Mouse (Mus musculus): Measurements from ENCODE around the gene Shb. TPM values are rescaled to one million over a fixed set of nuclear protein-coding genes. Genes with fewer than 3 reads are reported as not detected.
A peak's percentile ranks its signal among the peaks of the same experiment; 100 is the strongest.

Shb gene
- polyA plus RNA-seq, 1 experiment from 2014 or later = 7.3 TPM

GRCm38 (mm10) chr4:45407703-45408334, 124.5 kb downstream of the Shb start:
- WGBS = under 1% methylated on average over 19 of the region's 19 CpGs
- peaks cover 19% of the 10 kb centered on the region for H3K36me3 ChIP-seq (ENCODE audit: control insufficient read depth, insufficient read depth, low read length)
- H3K9me3 ChIP-seq (ENCODE audit: control insufficient read depth, low read length) = no peaks in the 10 kb centered on the region
- H3K9ac ChIP-seq (ENCODE audit: low read length) = peak overlapping the region; percentile 96
- ATAC-seq (replicated peaks; ENCODE audit: low FRiP score, low TSS enrichment, low read depth) (no peak), DNase-seq (ENCODE audit: low spot score) (peak; percentile 75)
- H3K4me2 ChIP-seq (ENCODE audit: low read length) = peak overlapping the region; percentile 95
- peak overlapping the region; percentile 82 for H3K4me3 ChIP-seq (ENCODE audit: low read depth, low read length)
- H3K27me3 ChIP-seq (replicated peaks; ENCODE audit: control insufficient read depth, insufficient read depth, low read length) = no peaks in the 10 kb centered on the region
- H3K4me1 ChIP-seq (replicated peaks; ENCODE audit: control insufficient read depth, insufficient read depth, low read length) = peaks cover 25% of the 10 kb centered on the region
- H3K27ac ChIP-seq (ENCODE audit: low read depth) = peak overlapping the region; percentile 89

GRCm38 (mm10) chr4:45407001-45407702, 125.1 kb downstream of the Shb start:
- no peak for DNase-seq (ENCODE audit: low spot score)

GRCm38 (mm10) chr4:45406397-45406796, 125.9 kb downstream of the Shb start:
- Histone ChIP-seq H3K9me3 (ENCODE audit: control insufficient read depth, low read length) (no peaks in the 10 kb centered on the region), H3K27me3 (replicated peaks; ENCODE audit: control insufficient read depth, insufficient read depth, low read length) (no peaks in the 10 kb centered on the region), H3K9ac (ENCODE audit: low read length) (no peak overlapping the region), H3K27ac (ENCODE audit: low read depth) (no peak overlapping the region), H3K4me1 (replicated peaks; ENCODE audit: control insufficient read depth, insufficient read depth, low read length) (peaks cover 25% of the 10 kb centered on the region), H3K4me3 (ENCODE audit: low read depth, low read length) (no peak overlapping the region), H3K4me2 (ENCODE audit: low read length) (peak overlapping the region; percentile 95; the same call in 1 of the 2 replicates), H3K36me3 (ENCODE audit: control insufficient read depth, insufficient read depth, low read length) (peaks cover 30% of the 10 kb centered on the region)
- no peak for ATAC-seq (replicated peaks; ENCODE audit: low FRiP score, low TSS enrichment, low read depth)
- no peak for DNase-seq (ENCODE audit: low spot score)
- WGBS = 74% methylated on average over 7 of the region's 7 CpGs

More at GRCm38 (mm10) chr4:45407001-45407702, 125.1 kb downstream of the Shb start:
- Histone ChIP-seq H3K36me3 (ENCODE audit: control insufficient read depth, insufficient read depth, low read length) (peaks cover 25% of the 10 kb centered on the region), H3K4me2 (ENCODE audit: low read length) (peak overlapping the region; percentile 95), H3K9me3 (ENCODE audit: control insufficient read depth, low read length) (no peaks in the 10 kb centered on the region), H3K27ac (ENCODE audit: low read depth) (no peak overlapping the region), H3K9ac (ENCODE audit: low read length) (peak overlapping the region; percentile 96), H3K4me3 (ENCODE audit: low read depth, low read length) (peak overlapping the region; percentile 82), H3K4me1 (replicated peaks; ENCODE audit: control insufficient read depth, insufficient read depth, low read length) (peaks cover 25% of the 10 kb centered on the region), H3K27me3 (replicated peaks; ENCODE audit: control insufficient read depth, insufficient read depth, low read length) (no peaks in the 10 kb centered on the region)
- WGBS = 54% methylated on average over 5 of the region's 5 CpGs
- no peak for ATAC-seq (replicated peaks; ENCODE audit: low FRiP score, low TSS enrichment, low read depth)

- DNase-seq (ENCODE audit: low spot score) = peak; percentile 48
- H3K9ac ChIP-seq (ENCODE audit: low read length) = no peak overlapping the region
- no peak overlapping the region for H3K4me2 ChIP-seq (ENCODE audit: low read length)
- H3K4me3 ChIP-seq (ENCODE audit: low read depth, low read length) = no peak overlapping the region
- 43% methylated on average over 7 of the region's 7 CpGs for WGBS
- H3K36me3 ChIP-seq (ENCODE audit: control insufficient read depth, insufficient read depth, low read length) = peaks cover 36% of the 10 kb centered on the region
- H3K27ac ChIP-seq (ENCODE audit: low read depth) = no peak overlapping the region
- ATAC-seq (replicated peaks; ENCODE audit: low FRiP score, low TSS enrichment, low read depth) = no peak
- H3K27me3 ChIP-seq (replicated peaks; ENCODE audit: control insufficient read depth, insufficient read depth, low read length) = no peaks in the 10 kb centered on the region
- H3K9me3 ChIP-seq (ENCODE audit: control insufficient read depth, low read length) = no peaks in the 10 kb centered on the region
- H3K4me1 ChIP-seq (replicated peaks; ENCODE audit: control insufficient read depth, insufficient read depth, low read length) = peaks cover 25% of the 10 kb centered on the region
These were observed 127.0 kb downstream of the Shb start for GRCm38 (mm10) chr4:45405315-45405714.

- DNase-seq (ENCODE audit: low spot score) = no peak
- WGBS = 94% methylated on average over 7 of the region's 7 CpGs
These were observed 128.2 kb downstream of the Shb start for GRCm38 (mm10) chr4:45404086-45404485.

GRCm38 (mm10) chr4:45403499-45403878, 128.8 kb downstream of the Shb start:
- no peak overlapping the region for H3K27ac ChIP-seq (ENCODE audit: low read depth)
- peaks cover 54% of the 10 kb centered on the region for H3K36me3 ChIP-seq (ENCODE audit: control insufficient read depth, insufficient read depth, low read length)
- peak; percentile 41 for DNase-seq (ENCODE audit: low spot score)
- H3K9ac ChIP-seq (ENCODE audit: low read length) = no peak overlapping the region
- no peak overlapping the region for H3K4me2 ChIP-seq (ENCODE audit: low read length)
- no peaks in the 10 kb centered on the region for H3K27me3 ChIP-seq (replicated peaks; ENCODE audit: control insufficient read depth, insufficient read depth, low read length)
- H3K4me3 ChIP-seq (ENCODE audit: low read depth, low read length) = no peak overlapping the region
- peaks cover 21% of the 10 kb centered on the region for H3K4me1 ChIP-seq (replicated peaks; ENCODE audit: control insufficient read depth, insufficient read depth, low read length)
- 84% methylated on average over 7 of the region's 7 CpGs for WGBS
- no peaks in the 10 kb centered on the region for H3K9me3 ChIP-seq (ENCODE audit: control insufficient read depth, low read length)
- ATAC-seq (replicated peaks; ENCODE audit: low FRiP score, low TSS enrichment, low read depth) = no peak

More at GRCm38 (mm10) chr4:45404086-45404485, 128.2 kb downstream of the Shb start:
- no peak overlapping the region for H3K27ac ChIP-seq (ENCODE audit: low read depth)
- H3K27me3 ChIP-seq (replicated peaks; ENCODE audit: control insufficient read depth, insufficient read depth, low read length) = no peaks in the 10 kb centered on the region
- no peaks in the 10 kb centered on the region for H3K9me3 ChIP-seq (ENCODE audit: control insufficient read depth, low read length)
- no peak overlapping the region for H3K9ac ChIP-seq (ENCODE audit: low read length)
- peaks cover 48% of the 10 kb centered on the region for H3K36me3 ChIP-seq (ENCODE audit: control insufficient read depth, insufficient read depth, low read length)
- H3K4me1 ChIP-seq (replicated peaks; ENCODE audit: control insufficient read depth, insufficient read depth, low read length) = peaks cover 22% of the 10 kb centered on the region
- H3K4me2 ChIP-seq (ENCODE audit: low read length) = no peak overlapping the region
- no peak for ATAC-seq (replicated peaks; ENCODE audit: low FRiP score, low TSS enrichment, low read depth)
- H3K4me3 ChIP-seq (ENCODE audit: low read depth, low read length) = no peak overlapping the region

- Histone ChIP-seq H3K4me2 (ENCODE audit: low read length) (no peak overlapping the region), H3K27me3 (replicated peaks; ENCODE audit: control insufficient read depth, insufficient read depth, low read length) (no peaks in the 10 kb centered on the region), H3K4me3 (ENCODE audit: low read depth, low read length) (no peak overlapping the region), H3K36me3 (ENCODE audit: control insufficient read depth, insufficient read depth, low read length) (peaks cover 58% of the 10 kb centered on the region), H3K9ac (ENCODE audit: low read length) (no peak overlapping the region), H3K9me3 (ENCODE audit: control insufficient read depth, low read length) (no peaks in the 10 kb centered on the region), H3K4me1 (replicated peaks; ENCODE audit: control insufficient read depth, insufficient read depth, low read length) (peaks cover 21% of the 10 kb centered on the region), H3K27ac (ENCODE audit: low read depth) (no peak overlapping the region)
- no peak for ATAC-seq (replicated peaks; ENCODE audit: low FRiP score, low TSS enrichment, low read depth)
- WGBS = 84% methylated on average over 7 of the region's 7 CpGs
- DNase-seq (ENCODE audit: low spot score) = no peak
These were observed 129.3 kb downstream of the Shb start for GRCm38 (mm10) chr4:45402878-45403498.

GRCm38 (mm10) chr4:45402281-45402680, 130.0 kb downstream of the Shb start:
- WGBS = 91% methylated on average over 4 of the region's 4 CpGs
- no peaks in the 10 kb centered on the region for H3K27me3 ChIP-seq (replicated peaks; ENCODE audit: control insufficient read depth, insufficient read depth, low read length)
- H3K36me3 ChIP-seq (ENCODE audit: control insufficient read depth, insufficient read depth, low read length) = peaks cover 64% of the 10 kb centered on the region
- H3K4me3 ChIP-seq (ENCODE audit: low read depth, low read length) = no peak overlapping the region
- H3K9me3 ChIP-seq (ENCODE audit: control insufficient read depth, low read length) = no peaks in the 10 kb centered on the region
- H3K9ac ChIP-seq (ENCODE audit: low read length) = no peak overlapping the region
- H3K27ac ChIP-seq (ENCODE audit: low read depth) = no peak overlapping the region
- H3K4me2 ChIP-seq (ENCODE audit: low read length) = no peak overlapping the region
- H3K4me1 ChIP-seq (replicated peaks; ENCODE audit: control insufficient read depth, insufficient read depth, low read length) = peaks cover 17% of the 10 kb centered on the region
- ATAC-seq (replicated peaks; ENCODE audit: low FRiP score, low TSS enrichment, low read depth) (no peak), DNase-seq (ENCODE audit: low spot score) (no peak)
